ENCODE assay signal across 25 mouse cellular contexts in the genomic region with DNA sequence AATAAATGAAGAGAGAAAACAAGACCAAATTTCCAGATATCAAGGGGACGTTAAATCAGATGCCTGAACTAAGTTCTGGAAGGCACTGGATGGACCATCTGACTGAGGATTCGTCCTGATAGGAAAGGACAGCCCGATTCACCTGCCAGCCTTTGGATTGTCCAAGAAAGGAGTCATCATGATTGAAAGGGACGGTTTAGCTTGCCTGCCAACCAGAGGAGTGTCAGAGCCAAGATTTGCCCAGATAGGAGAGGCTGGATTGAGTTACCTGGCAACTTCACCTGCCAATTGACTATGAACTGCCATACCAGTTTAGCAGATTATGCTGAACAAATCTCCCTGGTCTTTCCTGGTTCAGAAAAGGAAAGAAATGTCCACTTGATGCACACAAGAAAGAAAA.
"Had no signal": no experiment of that assay in that cellular context is flagged by ENCODE, and none has a peak within 500 bp of the region (broad histone marks: within the 10 kb centered on the region; RNA-seq: fewer than 3 reads in every experiment).

No protein-coding gene starts in this region.

- H3K27me3 ChIP-seq: heart, embryonic 12.5 days; hindbrain, embryonic 13.5 days; hindbrain, embryonic 15.5 days; kidney, embryonic 15.5 days; limb, embryonic 12.5 days; liver, embryonic 13.5 days; liver, embryonic 15.5 days had no signal

- H3K9me3 ChIP-seq: heart, embryonic 10.5 days; heart, embryonic 12.5 days; hindbrain, embryonic 13.5 days; hindbrain, embryonic 15.5 days; kidney, embryonic 15.5 days; limb, embryonic 10.5 days; limb, embryonic 12.5 days; liver, embryonic 13.5 days; liver, embryonic 15.5 days had no signal

- H3K4me3 ChIP-seq: heart, embryonic 10.5 days; heart, embryonic 12.5 days; hindbrain, embryonic 13.5 days; hindbrain, embryonic 15.5 days; kidney, embryonic 15.5 days; limb, embryonic 10.5 days; limb, embryonic 12.5 days; liver, embryonic 13.5 days; liver, embryonic 15.5 days had no signal

- H3K4me1 ChIP-seq: heart, embryonic 10.5 days; heart, embryonic 12.5 days; hindbrain, embryonic 13.5 days; hindbrain, embryonic 15.5 days; kidney, embryonic 15.5 days; liver, embryonic 13.5 days; liver, embryonic 15.5 days had no signal

- DNase-seq: gastrocnemius, postnatal 14 days; gastrocnemius, postnatal 36 days; heart, adult 18-20 months; heart, postnatal 10 days; heart, postnatal 4 days; kidney, adult 11 months; kidney, adult 2 months; kidney, adult 9 months; kidney, postnatal 14 days; kidney, postnatal 36 days; layer of hippocampus, adult 9-11 months; layer of hippocampus, postnatal 36 days; liver; liver, embryonic 13.5 days; liver, postnatal 0 days had no signal

- H3K36me3 ChIP-seq: heart, embryonic 10.5 days; heart, embryonic 12.5 days; hindbrain, embryonic 13.5 days; hindbrain, embryonic 15.5 days; kidney, embryonic 15.5 days; limb, embryonic 10.5 days; limb, embryonic 12.5 days; liver, embryonic 13.5 days; liver, embryonic 15.5 days had no signal

- H3K27ac ChIP-seq: heart, embryonic 10.5 days; hindbrain, embryonic 13.5 days; hindbrain, embryonic 15.5 days; hindbrain, postnatal 0 days; kidney, embryonic 15.5 days; kidney, postnatal 0 days; limb, embryonic 10.5 days; limb, embryonic 12.5 days; liver, embryonic 13.5 days; liver, embryonic 15.5 days had no signal
